Mouse (Mus musculus) heart, postnatal 0 days (tissue): ENCODE data around the gene Strn. TPM values are rescaled to one million over a fixed set of nuclear protein-coding genes. Genes with fewer than 3 reads are reported as not detected.

Source experiments
- ATAC-seq: fragments of 200-750 bp; cut with Nextera tagmentation; 2 replicates; pipeline ENCODE4 v1.8.0; 2017; ENCODE audit warnings: low read depth, moderate number of reproducible peaks, moderate library complexity; ENCODE audit not compliant: insufficient read depth
- DNase-seq: peaks from one replicate; pipeline ENCODE4 v3.0.0-alpha.2; 2016; ENCODE audit warnings: low spot score
- H3K27ac ChIP-seq: fragments of 300-500 bp; sonication (generic); 2 replicates; pipeline ENCODE4 v1.5.1; 2014; ENCODE audit warnings: low read depth, mild to moderate bottlenecking
- H3K27me3 ChIP-seq: fragments of 300-500 bp; sonication (generic); 2 replicates; pipeline ENCODE4 v1.6.1; 2014; ENCODE audit warnings: low read length, mixed read lengths; ENCODE audit not compliant: control insufficient read depth, insufficient read depth
- H3K36me3 ChIP-seq: fragments of 300-500 bp; sonication (generic); replicated peaks from 2 replicates; pipeline ENCODE4 v1.6.1; 2014; ENCODE audit warnings: low read length, mixed read lengths; ENCODE audit not compliant: control insufficient read depth, insufficient read depth
- H3K4me1 ChIP-seq: fragments of 300-500 bp; sonication (generic); 2 replicates; pipeline ENCODE4 v1.6.1; 2014; ENCODE audit warnings: antibody characterized with exemption; ENCODE audit not compliant: control insufficient read depth, insufficient read depth
- H3K4me2 ChIP-seq: fragments of 300-500 bp; sonication (generic); 2 replicates; pipeline ENCODE4 v1.6.1; 2014; ENCODE audit warnings: low read depth, mild to moderate bottlenecking, low read length, moderate library complexity
- H3K4me3 ChIP-seq: fragments of 300-500 bp; sonication (generic); 2 replicates; pipeline ENCODE4 v1.5.1; 2014; ENCODE audit warnings: low read depth, low read length
- H3K9ac ChIP-seq: fragments of 300-500 bp; sonication (generic); replicated peaks from 2 replicates; pipeline ENCODE4 v1.6.1; 2014; ENCODE audit warnings: low read depth, low read length, mixed read lengths
- H3K9me3 ChIP-seq: fragments of 300-500 bp; sonication (generic); replicated peaks from 2 replicates; pipeline ENCODE4 v1.6.1; 2016; ENCODE audit warnings: low read length; ENCODE audit not compliant: control insufficient read depth
- CTCF ChIP-seq: IDR thresholded peaks from 2 replicates; pipeline ENCODE4 v1.5.1; 2016; ENCODE audit warnings: antibody characterized with exemption, control low read depth, low read depth
- EP300 ChIP-seq: IDR thresholded peaks from 2 replicates; pipeline ENCODE4 v1.6.1; 2016; ENCODE audit warnings: antibody characterized with exemption, low read depth
- WGBS: fragments of 180-500 bp; shearing (Covaris S2); extraction: QIAGEN DNeasy Blood & Tissue Kit; methylation state at CpG from one replicate; pipeline ENCODE4 v1.1.7; 2014; 5-methylcytosine and 5-hydroxymethylcytosine counted together
- polyA plus RNA-seq: library from polyadenylated mRNA; unstranded; fragments of >200 nt; fragmentation: Nextera tagmentation; extraction: Ambion mirVana; gene quantifications from 2 replicates; pipeline ENCODE4 v1.2.1, GENCODE M21; 2015
- total RNA-seq: library from RNA; depleted of rRNA; stranded (reverse); fragments of >200 nt; gene quantifications from 2 replicates; pipeline ENCODE4 v1.2.3, GENCODE M21; 2014; ENCODE audit warnings: low replicate concordance

Strn gene
- total and polyA plus RNA-seq, 2 experiments from 2014 or later = 8.0 to 29.1 TPM

GRCm38 (mm10) chr17:78738416-78738815 is 1.4 kb upstream of the Strn start:
- peaks cover 6% of the 10 kb centered on the region; the same call in 1 of the 2 replicates for H3K4me1 ChIP-seq
- 48% methylated on average over 1 of the region's 1 CpGs for WGBS
- ATAC-seq = no peak
- H3K4me3 ChIP-seq = no peak overlapping the region
- H3K27me3 ChIP-seq = no peaks in the 10 kb centered on the region
- DNase-seq = no peak
- H3K36me3 ChIP-seq = no peaks in the 10 kb centered on the region
- no peak overlapping the region for H3K9ac ChIP-seq
- no peak overlapping the region for H3K27ac ChIP-seq
- no peaks in the 10 kb centered on the region for H3K9me3 ChIP-seq
- no peak overlapping the region for H3K4me2 ChIP-seq
- TF ChIP-seq CTCF = no peak
- no peak for TF ChIP-seq EP300

DNA sequence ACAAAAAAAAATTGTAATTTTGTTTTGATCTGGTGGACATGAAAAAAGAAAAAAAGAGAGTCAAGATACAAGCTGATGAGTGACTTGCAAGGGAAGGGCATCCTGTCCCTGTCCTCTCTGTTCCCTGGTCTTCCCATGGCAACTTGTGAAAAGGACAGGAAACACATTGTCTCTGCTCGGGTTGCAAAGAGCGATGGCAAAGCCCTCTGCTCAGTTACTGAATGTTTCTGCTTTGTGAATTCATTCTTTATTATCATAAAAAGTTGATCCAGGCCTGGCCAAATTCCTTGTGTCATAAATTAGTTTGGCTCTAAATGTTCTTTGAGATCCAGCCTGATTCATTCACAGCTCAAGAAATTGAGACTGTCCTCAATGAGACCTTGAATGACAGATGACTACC is 775 bp upstream of the Strn start:
- TF ChIP-seq CTCF (no peak), EP300 (no peak)
- Histone ChIP-seq H3K9ac (no peak overlapping the region), H3K4me2 (no peak overlapping the region), H3K36me3 (no peaks in the 10 kb centered on the region), H3K4me1 (peaks cover 12% of the 10 kb centered on the region; the same call in 1 of the 2 replicates), H3K9me3 (no peaks in the 10 kb centered on the region), H3K4me3 (no peak overlapping the region), H3K27me3 (no peaks in the 10 kb centered on the region), H3K27ac (no peak overlapping the region)
- DNase-seq = no peak
- 57% methylated on average over 2 of the region's 2 CpGs for WGBS
- no peak for ATAC-seq

GRCm38 (mm10) chr17:78736473-78736988 is 465 bp downstream of the Strn start:
- ATAC-seq (peak; percentile 98), DNase-seq (peak; percentile 97)
- H3K27me3 ChIP-seq = no peaks in the 10 kb centered on the region
- no peaks in the 10 kb centered on the region for H3K9me3 ChIP-seq
- H3K9ac ChIP-seq = peak overlapping the region; percentile 88
- under 1% methylated on average over 59 of the region's 60 CpGs for WGBS
- H3K36me3 ChIP-seq = no peaks in the 10 kb centered on the region
- H3K4me2 ChIP-seq = peak overlapping the region; percentile 76
- H3K4me1 ChIP-seq = peaks cover 25% of the 10 kb centered on the region; the same call in 1 of the 2 replicates
- H3K4me3 ChIP-seq = peak overlapping the region; percentile 88
- H3K27ac ChIP-seq = peak overlapping the region; percentile 93
- TF ChIP-seq EP300 = peak; percentile 62; the same call in 1 of the 2 replicates
- no peak for TF ChIP-seq CTCF

- Histone ChIP-seq H3K36me3 (no peaks in the 10 kb centered on the region), H3K9me3 (no peaks in the 10 kb centered on the region), H3K9ac (peak overlapping the region; percentile 88), H3K4me3 (peak overlapping the region; percentile 88), H3K4me1 (peaks cover 25% of the 10 kb centered on the region; the same call in 1 of the 2 replicates), H3K27me3 (no peaks in the 10 kb centered on the region), H3K27ac (peak overlapping the region; percentile 93), H3K4me2 (peak overlapping the region; percentile 76)
- WGBS = under 1% methylated on average over 30 of the region's 39 CpGs
- no peak for DNase-seq
- ATAC-seq = peak; percentile 47
- TF ChIP-seq CTCF = no peak
- no peak for TF ChIP-seq EP300
Observed at GRCm38 (mm10) chr17:78735731-78736472, 1.1 kb downstream of the Strn start.

GRCm38 (mm10) chr17:78734806-78735205 is 2.2 kb downstream of the Strn start:
- no peak for DNase-seq
- Histone ChIP-seq H3K4me1 (peaks cover 25% of the 10 kb centered on the region; the same call in 1 of the 2 replicates), H3K4me2 (peak overlapping the region; percentile 76), H3K4me3 (peak overlapping the region; percentile 88), H3K36me3 (no peaks in the 10 kb centered on the region), H3K9ac (peak overlapping the region; percentile 88), H3K27ac (peak overlapping the region; percentile 93), H3K27me3 (no peaks in the 10 kb centered on the region), H3K9me3 (no peaks in the 10 kb centered on the region)
- 36% methylated on average over 10 of the region's 10 CpGs for WGBS
- TF ChIP-seq CTCF = no peak
- no peak for TF ChIP-seq EP300
- no peak for ATAC-seq
